Mouse (Mus musculus) ES-E14 (cell line): ENCODE results near the gene Mest.

Source experiments
- CHD2 ChIP-seq: IDR thresholded peaks from 2 replicates; pipeline ENCODE4 v1.6.1; 2014; ENCODE audit warnings: mild to moderate bottlenecking, low read depth, low read length, inconsistent platforms
- HCFC1 ChIP-seq: IDR thresholded peaks from 2 replicates; pipeline ENCODE4 v1.6.1; 2012; ENCODE audit warnings: low read length, inconsistent platforms, borderline replicate concordance; ENCODE audit not compliant: insufficient read depth
- MAFK ChIP-seq: IDR thresholded peaks from 2 replicates; pipeline ENCODE4 v1.6.1; 2014; ENCODE audit warnings: mild to moderate bottlenecking, low read depth, low read length, inconsistent platforms; ENCODE audit not compliant: insufficient read depth
- ZC3H11A ChIP-seq: IDR thresholded peaks from 2 replicates; pipeline ENCODE4 v1.6.1; 2012; ENCODE audit warnings: low read depth, mild to moderate bottlenecking, inconsistent platforms, low read length, borderline replicate concordance
- ZNF384 ChIP-seq: IDR thresholded peaks from 2 replicates; pipeline ENCODE4 v1.6.1; 2012; ENCODE audit warnings: low read depth, low read length, inconsistent platforms

- TF ChIP-seq ZC3H11A, result no peak
- TF ChIP-seq HCFC1, result peak; percentile 56; the same call in 1 of the 2 replicates
- TF ChIP-seq CHD2, result peak; percentile 92
- no peak for TF ChIP-seq MAFK
- 0 out of 2 replicates have a peak, but pooled peaks have one; percentile 49 for TF ChIP-seq ZNF384
Observed at GRCm38 (mm10) chr6:30693350-30693991, 29.9 kb upstream of the Mest start, which contains the start of gene Cep41.
